Mouse (Mus musculus): ENCODE data around the gene 4933403O08Rik. TPM values are rescaled to one million over a fixed set of nuclear protein-coding genes. Genes with fewer than 3 reads are reported as not detected.

4933403O08Rik gene
- total RNA-seq (2012; rRNA removed) (not detected in 2 replicates), total RNA-seq (2014; rRNA removed) (not detected in 2 replicates), polyA plus RNA-seq (2012; ENCODE audit: insufficient read length, low read depth) (not detected in 2 replicates)

DNA sequence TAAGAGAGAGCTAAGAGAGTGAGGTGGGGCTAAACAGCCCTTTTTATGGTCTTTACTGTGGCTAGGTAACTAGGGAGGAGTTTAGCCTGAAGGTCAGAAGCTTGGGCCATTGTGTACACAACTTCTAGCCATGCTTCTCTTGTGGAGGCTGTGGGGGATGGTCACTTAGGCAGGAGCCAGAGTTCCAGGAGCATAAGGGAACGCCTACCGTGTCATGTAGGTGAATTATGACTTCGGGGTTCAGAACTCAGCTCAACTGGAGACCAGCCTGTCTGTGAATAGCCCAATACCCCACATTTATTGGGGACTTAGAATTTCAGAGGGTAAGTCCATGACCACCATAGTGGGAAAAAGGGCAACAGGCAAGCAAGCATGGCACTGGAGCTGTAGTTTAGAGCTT lies at the start of gene 4933403O08Rik:
4933403O08Rik (plus strand) TSS at position 301 of the 400 bp plus-strand sequence.
- in situ Hi-C loops (cut with MboI; ENCODE audit: low pct_ligation_motif_present, low pct_unique_long_range_greater_than_20kb, low sequenced_read_pairs) = no loop called here

DNA sequence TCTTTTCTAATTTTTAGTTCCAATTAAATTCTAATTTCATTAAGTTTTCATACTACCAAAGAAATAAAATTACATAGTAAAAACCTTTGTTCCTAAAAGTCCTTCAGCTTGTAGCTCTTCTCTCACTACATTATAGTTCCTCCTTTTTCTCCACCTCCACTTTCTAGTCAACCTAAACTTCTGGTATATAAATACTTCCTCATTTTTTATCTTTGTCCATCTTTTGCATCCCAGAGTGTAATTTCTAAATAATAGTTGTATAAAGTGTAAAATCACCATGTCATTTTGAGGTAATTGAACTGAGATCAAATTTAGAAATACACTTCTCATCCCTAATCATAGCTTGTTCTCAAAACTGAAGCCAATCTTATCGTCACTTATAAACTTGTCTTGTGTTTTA lies 4.1 kb downstream of the 4933403O08Rik start:
- Histone ChIP-seq H3K27ac (ENCODE audit: insufficient read depth, low read depth) (no peak overlapping the region), H3K79me2 (replicated peaks; ENCODE audit: control insufficient read depth, extremely low read depth, insufficient read depth, poor library complexity, severe bottlenecking) (no peaks in the 10 kb centered on the region), H3K4me1 (ENCODE audit: control insufficient read depth in 1 of 2, insufficient read depth in 2 of 2) (no peaks in the 10 kb centered on the region), H3K27me3 (replicated peaks) (no peaks in the 10 kb centered on the region), H3K9ac (ENCODE audit: insufficient read depth, low read depth) (no peak overlapping the region), H3K9me3 (replicated peaks; ENCODE audit: low read length) (no peaks in the 10 kb centered on the region), H3K36me3 (replicated peaks in 1 of 2; ENCODE audit: control insufficient read depth in 1 of 2, insufficient read depth in 1 of 2, low read length in 1 of 2) (no peaks in the 10 kb centered on the region), H3K4me3 (replicated peaks in 1 of 3; ENCODE audit: low read depth in 2 of 3, low read length in 2 of 3, poor library complexity in 1 of 3) (no peak overlapping the region), H3K4me2 (ENCODE audit: insufficient read depth, low read depth, poor library complexity, severe bottlenecking) (no peak overlapping the region)
- in situ Hi-C loops (cut with MboI; ENCODE audit: low pct_ligation_motif_present, low pct_unique_long_range_greater_than_20kb, low sequenced_read_pairs) (no loop called here), dilution Hi-C loops (cut with MboI; ENCODE audit: extremely low pct_ligation_motif_present, extremely low pct_unique_long_range_greater_than_20kb, low sequenced_read_pairs) (no loop called here)
- no peak for DNase-seq (ENCODE audit: extremely low read depth)
- TF ChIP-seq SIN3A (IDR thresholded peaks at IDR 0.05; ENCODE audit: low read length) = no peak
- TF ChIP-seq IRF4 (IDR thresholded peaks at IDR 0.05; ENCODE audit: low read depth, low read length) = no peak
- TF ChIP-seq E2F4 (IDR thresholded peaks at IDR 0.05; ENCODE audit: insufficient replicate concordance, low read depth, low read length) = no peak
- no peak for TF ChIP-seq MEF2A (IDR thresholded peaks at IDR 0.05; ENCODE audit: borderline replicate concordance, low read depth, low read length)
- TF ChIP-seq CHD1 (IDR thresholded peaks at IDR 0.05; ENCODE audit: low read depth, low read length) = no peak
- no peak for TF ChIP-seq POLR2A (IDR thresholded peaks at IDR 0.05; ENCODE audit: low read depth, low read length)
- TF ChIP-seq BHLHE40 (IDR thresholded peaks at IDR 0.05; ENCODE audit: low read depth, low read length) = no peak

More for the DNA sequence above, at the start of gene 4933403O08Rik:
- Histone ChIP-seq H3K27ac (ENCODE audit: insufficient read depth, low read depth) (no peak within 1 kb of the TSS), H3K27me3 (replicated peaks) (no peaks in the 10 kb centered on the region), H3K4me3 (replicated peaks in 1 of 3; ENCODE audit: low read depth in 2 of 3, low read length in 2 of 3, poor library complexity in 1 of 3) (no peak within 1 kb of the TSS), H3K4me1 (ENCODE audit: control insufficient read depth in 1 of 2, insufficient read depth in 2 of 2) (no peaks in the 10 kb centered on the region), H3K9me3 (replicated peaks; ENCODE audit: low read length) (no peaks in the 10 kb centered on the region), H3K9ac (ENCODE audit: insufficient read depth, low read depth) (no peak within 1 kb of the TSS), H3K36me3 (replicated peaks in 1 of 2; ENCODE audit: control insufficient read depth in 1 of 2, insufficient read depth in 1 of 2, low read length in 1 of 2) (no peaks in the 10 kb centered on the region), H3K4me2 (ENCODE audit: insufficient read depth, low read depth, poor library complexity, severe bottlenecking) (no peak within 1 kb of the TSS), H3K79me2 (replicated peaks; ENCODE audit: control insufficient read depth, extremely low read depth, insufficient read depth, poor library complexity, severe bottlenecking) (no peaks in the 10 kb centered on the region)
- dilution Hi-C loops (cut with MboI; ENCODE audit: extremely low pct_ligation_motif_present, extremely low pct_unique_long_range_greater_than_20kb, low sequenced_read_pairs) = no loop called here
- TF ChIP-seq USF1 (IDR thresholded peaks at IDR 0.05; ENCODE audit: low read depth, low read length) = no peak
- no peak for TF ChIP-seq JUND (conservative IDR thresholded peaks at IDR 0.05; ENCODE audit: low read depth, low read length)
- TF ChIP-seq RAD21 (IDR thresholded peaks at IDR 0.05; ENCODE audit: low read depth, low read length) = no peak
- TF ChIP-seq MAZ (IDR thresholded peaks at IDR 0.05; ENCODE audit: low read depth, low read length) = no peak
- TF ChIP-seq JUN (IDR thresholded peaks at IDR 0.05; ENCODE audit: insufficient read depth, low read depth, low read length) = no peak
- TF ChIP-seq MEF2A (IDR thresholded peaks at IDR 0.05; ENCODE audit: borderline replicate concordance, low read depth, low read length) = no peak
- no peak for TF ChIP-seq USF2 (conservative IDR thresholded peaks at IDR 0.05; ENCODE audit: low read depth, low read length)
- no peak for TF ChIP-seq GABPA (IDR thresholded peaks at IDR 0.05; ENCODE audit: insufficient replicate concordance, low read depth, low read length)
- no peak for TF ChIP-seq CHD1 (IDR thresholded peaks at IDR 0.05; ENCODE audit: low read depth, low read length)
- no peak for TF ChIP-seq ZMIZ1 (IDR thresholded peaks at IDR 0.05; ENCODE audit: low read depth, low read length)
- no peak for TF ChIP-seq RCOR1 (conservative IDR thresholded peaks at IDR 0.05; ENCODE audit: low read depth, low read length)
- no peak for TF ChIP-seq EP300 (IDR thresholded peaks at IDR 0.05; ENCODE audit: low read length)
- TF ChIP-seq ZC3H11A (IDR thresholded peaks at IDR 0.05; ENCODE audit: low read depth, low read length) = no peak
- DNase-seq (ENCODE audit: extremely low read depth) = no peak
